Mouse (Mus musculus) mouse trophoblast stem cell (cell line): Measurements from ENCODE around the gene Rasd2.

Source experiments
- in situ Hi-C, 2 experiments: fragments of 300-500 bp; cut with MseI, MboI; formaldehyde crosslinking; loops; 2 replicates in 1 of 2; 3 replicates in 1 of 2; pipeline ENCODE4 v1.15.1; 2025

Gene Rasd2

GRCm38 (mm10) chr8:75213686-75214085, at the start of gene Rasd2:
TSS of gene Rasd2 (plus strand) at chr8:75213944.
- in situ Hi-C loops = no loop called here

- in situ Hi-C loops = no loop called here
Measured at GRCm38 (mm10) chr8:75169363-75169762, 44.4 kb upstream of the Rasd2 start.

DNA sequence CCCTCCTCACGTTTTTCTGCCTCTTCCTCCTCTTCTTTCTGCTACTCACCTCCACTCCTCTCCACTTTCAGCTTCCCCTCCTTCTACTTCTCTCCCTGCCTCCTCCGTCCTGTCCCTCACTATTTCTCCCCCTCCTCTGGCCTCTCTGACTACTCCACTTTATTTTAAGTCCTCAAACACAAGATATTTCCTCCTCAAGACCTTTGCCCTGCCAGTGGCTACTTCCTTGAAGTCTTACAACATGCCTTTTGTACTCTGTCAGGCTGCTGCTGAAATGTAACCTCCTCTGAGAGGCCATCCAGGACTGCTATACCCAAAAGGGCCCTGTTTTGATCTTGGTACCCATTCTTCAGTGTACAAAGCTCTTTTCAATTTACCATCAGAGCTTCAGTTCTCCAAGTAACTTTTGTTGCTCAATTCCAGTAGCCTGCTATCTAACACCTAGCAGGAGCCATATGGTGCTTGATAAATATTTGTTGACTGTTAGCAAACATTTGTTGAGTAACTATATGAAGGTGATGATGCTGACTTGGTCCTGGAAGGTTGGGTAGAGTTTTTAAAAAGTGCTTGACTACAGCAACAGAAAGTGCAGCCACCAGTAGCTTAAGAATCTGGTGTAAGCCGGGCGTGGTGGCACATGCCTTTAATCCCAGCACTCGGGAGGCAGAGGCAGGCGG, 41.6 kb upstream of the Rasd2 start:
- in situ Hi-C loops = no loop called here

GRCm38 (mm10) chr8:75193022-75193421, 20.7 kb upstream of the Rasd2 start:
- in situ Hi-C loops = no loop called here

GRCm38 (mm10) chr8:75194473-75195071, 19.2 kb upstream of the Rasd2 start:
- in situ Hi-C loops = no loop called here

DNA sequence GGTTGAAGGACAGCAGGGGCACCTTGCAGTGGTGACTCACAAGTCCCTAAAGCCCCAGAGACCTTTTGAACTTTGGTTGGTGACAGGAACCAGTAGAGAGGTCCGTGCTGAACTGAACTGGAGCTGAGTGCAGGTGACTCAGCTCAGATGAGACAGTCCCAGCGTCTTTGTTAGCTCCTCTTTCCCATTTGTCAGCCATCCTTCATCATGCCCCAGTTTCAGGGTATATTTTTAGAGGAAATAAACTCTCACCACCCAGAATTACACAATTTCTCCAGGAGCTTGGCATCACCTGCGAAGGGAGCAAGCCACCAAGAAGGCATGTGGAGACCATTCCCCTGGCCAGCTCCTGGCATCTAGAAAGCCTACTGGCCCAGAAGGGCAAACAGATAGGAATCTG, 16.6 kb upstream of the Rasd2 start:
- in situ Hi-C loops = no loop called here

- in situ Hi-C loops = no loop called here
Measured at GRCm38 (mm10) chr8:75197862-75198261, 15.9 kb upstream of the Rasd2 start.

DNA sequence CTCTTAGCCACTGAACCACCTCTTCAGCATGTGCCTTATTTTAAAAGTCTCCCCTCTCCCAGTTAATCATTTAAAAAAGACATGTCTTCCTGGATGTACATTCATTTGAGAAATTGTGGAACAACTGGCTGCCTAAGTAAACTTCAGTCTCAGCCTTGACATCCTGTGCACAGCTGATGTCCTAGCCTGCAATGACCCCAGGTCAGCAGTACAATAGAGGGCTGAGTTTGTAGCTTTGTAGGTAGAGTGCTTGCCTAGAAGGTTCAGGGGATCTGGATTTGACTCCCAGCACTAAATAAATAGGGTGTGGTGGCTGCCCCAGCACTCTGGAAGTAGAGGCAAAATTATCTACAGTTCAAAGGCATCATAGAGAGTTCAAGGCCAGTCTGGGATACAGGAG, 15.4 kb upstream of the Rasd2 start:
- in situ Hi-C loops = no loop called here

GRCm38 (mm10) chr8:75198988-75199765, 14.6 kb upstream of the Rasd2 start:
- in situ Hi-C loops = no loop called here

DNA sequence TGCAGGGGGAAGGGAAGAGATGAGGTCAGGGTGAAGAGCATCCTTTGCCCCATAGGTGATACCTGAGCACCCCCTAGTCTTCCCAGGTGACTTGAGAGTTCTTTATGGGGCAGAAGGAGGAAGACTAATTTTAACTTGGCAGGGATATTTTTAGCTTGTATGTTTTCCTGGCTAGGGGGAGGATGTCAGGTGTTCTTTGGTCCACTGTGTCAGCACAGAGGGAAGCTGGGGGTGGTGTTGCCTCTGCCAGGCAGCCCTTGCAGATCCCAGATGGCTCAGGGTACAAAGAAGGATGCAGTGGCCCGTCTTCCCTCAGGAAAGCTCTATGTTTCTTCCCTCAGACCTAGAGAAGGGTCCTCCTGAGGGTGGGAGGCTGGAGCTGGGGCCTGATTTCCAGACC, 13.8 kb upstream of the Rasd2 start:
- in situ Hi-C loops = no loop called here

DNA sequence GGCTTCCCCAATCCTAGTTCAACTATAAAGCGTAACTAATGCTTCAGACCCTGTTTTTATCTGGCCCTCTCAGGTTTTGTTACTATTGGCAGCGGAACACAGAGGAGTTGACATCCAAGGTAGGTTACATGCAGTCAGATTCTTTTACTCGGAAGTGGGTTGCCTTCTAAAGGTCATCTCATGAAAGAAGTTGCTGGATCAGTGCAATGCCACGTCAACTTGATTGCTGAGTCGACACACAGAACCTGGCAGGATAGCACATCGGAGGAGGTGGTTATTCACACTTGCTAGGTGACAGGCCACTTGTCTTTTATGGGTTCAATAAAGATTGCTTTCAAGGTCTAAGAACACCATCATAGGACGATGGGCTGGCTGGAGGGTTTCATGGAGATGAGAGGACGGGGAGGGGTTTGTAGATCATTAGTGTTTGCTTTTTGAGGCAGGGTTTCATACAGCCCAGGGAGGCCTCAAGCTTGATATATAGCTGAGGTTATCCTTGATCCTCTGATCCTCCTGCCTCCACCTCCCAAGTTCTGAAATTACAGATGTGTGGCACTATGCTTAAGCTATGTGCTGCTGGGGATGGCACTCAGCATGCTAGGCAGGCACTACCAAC, 11.6 kb upstream of the Rasd2 start:
- in situ Hi-C loops = no loop called here

- in situ Hi-C loops = no loop called here
Measured at GRCm38 (mm10) chr8:75202913-75203312, 10.8 kb upstream of the Rasd2 start.

- in situ Hi-C loops = no loop called here
Measured at GRCm38 (mm10) chr8:75203420-75203819, 10.3 kb upstream of the Rasd2 start.

GRCm38 (mm10) chr8:75204190-75204868, 9.4 kb upstream of the Rasd2 start:
- in situ Hi-C loops = no loop called here

DNA sequence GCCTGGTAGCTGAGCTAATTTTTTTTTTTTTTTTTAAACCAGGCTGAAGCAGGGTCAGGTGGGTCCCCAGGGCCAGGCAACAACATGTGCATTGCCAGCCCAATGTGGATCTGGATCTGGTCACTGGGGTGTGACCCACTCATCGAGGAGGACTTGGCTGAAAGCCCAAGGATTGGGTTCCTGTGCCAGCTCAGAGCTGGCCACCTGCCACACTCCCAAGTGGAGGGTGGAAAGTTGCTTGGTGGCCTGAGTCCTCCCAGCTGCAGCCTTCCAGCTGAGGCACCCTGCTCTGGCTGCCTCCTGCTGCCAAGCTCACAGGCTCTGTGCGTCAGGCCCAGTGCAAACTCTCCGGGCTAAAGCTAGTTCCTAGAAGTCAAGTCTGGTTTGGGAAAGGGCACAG, 2.3 kb upstream of the Rasd2 start:
- in situ Hi-C loops = no loop called here

DNA sequence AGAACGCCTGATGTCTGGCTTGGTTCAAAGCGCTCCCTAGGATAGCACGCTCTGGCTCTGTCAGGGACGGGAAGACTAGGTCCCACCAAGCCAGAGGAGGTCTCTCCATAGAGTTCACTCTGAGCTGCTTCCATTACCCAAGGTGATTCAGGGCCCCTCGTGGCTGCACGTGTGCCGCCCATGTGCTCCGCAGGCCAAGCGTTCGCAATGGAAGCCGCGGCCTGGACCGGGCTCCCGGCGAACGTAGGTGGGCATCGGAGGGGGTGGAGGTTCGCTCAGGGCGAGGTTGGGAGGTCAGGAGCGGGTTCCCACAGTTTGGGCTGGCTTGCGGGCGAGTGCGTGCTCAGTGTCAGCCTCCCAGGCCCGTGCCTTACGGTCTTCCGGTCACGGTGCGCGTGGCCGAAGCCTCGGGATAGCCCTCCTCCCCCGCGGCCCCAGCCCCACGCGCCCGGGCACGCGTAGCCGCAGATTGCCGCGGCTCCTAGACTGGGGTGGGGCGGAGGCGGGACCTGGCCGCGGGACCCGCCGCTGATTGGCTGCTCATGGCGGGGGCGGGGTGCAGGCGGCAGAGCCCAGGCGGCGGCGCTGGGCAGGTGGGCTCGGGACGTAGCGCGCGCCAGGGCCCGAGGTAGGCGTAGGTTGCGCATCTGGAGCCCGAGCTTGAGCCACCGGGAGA, 975 bp upstream of the Rasd2 start:
- in situ Hi-C loops = no loop called here

DNA sequence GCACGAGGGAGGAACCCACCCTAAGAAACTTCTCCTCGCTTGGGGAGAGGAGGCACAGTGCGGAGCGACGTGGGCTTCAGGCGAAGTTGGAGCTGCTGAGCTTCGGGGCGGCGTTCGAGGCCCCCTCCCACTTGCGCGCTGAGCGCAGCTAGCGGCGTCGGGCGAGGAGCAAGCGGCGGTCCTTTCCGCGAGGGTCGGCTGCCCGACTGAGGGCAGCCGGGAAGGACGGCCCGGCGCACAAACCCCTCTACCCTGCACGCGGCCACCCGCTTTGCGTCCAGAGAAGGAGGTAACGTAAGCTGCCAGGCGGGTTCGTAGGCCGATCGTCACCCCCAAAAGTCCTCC, 465 bp upstream of the Rasd2 start:
- in situ Hi-C loops = no loop called here

- in situ Hi-C loops = no loop called here
Measured at GRCm38 (mm10) chr8:75215046-75215445, 1.3 kb downstream of the Rasd2 start.

DNA sequence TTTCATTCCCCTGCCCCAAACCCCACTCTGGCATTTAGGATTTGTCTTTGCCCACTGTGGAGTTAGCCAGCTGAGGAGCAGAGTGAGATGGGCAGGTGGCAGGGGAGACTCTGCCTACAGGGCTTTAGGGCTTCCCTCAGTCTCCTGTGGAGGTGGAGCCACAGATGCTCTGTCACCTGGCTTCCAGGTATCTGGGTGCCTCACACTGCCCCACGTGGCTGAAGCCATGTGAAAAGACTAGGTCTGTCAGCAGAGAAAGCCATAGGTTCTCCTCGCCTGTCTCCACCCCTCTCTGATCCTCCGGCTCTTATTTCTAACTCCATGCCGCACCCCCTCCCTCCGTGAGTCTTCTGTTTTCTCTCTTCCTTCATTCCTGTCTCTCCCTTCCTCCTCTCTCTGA, 2.2 kb downstream of the Rasd2 start:
- in situ Hi-C loops = no loop called here

DNA sequence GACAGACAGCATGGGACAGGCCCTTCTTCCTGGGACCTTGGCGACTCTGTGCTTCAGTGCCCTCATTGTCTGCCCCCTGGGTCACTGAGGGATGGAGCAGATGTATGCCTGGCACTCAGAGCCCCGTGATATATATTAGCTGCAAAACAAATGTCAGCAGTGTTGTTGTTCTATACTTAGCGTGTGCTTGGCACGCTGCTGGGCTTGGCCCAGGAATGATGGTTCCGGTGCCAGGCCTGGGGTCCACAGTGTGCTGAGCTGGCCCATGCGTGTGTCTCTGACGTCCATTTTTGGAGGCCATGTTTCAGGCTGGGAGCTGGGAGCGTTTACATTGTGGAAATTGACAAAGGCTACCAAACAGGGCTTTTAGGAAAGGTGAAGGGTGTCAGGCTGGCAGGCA, 3.1 kb downstream of the Rasd2 start:
- in situ Hi-C loops = no loop called here

GRCm38 (mm10) chr8:75217969-75218368, 4.2 kb downstream of the Rasd2 start:
- in situ Hi-C loops = no loop called here
